In genomic region chr2:28067821-28068536, GRCm38 (mm10) we compare ENCODE assay signal across 10 mouse cellular contexts. TPM values are rescaled to one million over a fixed set of nuclear protein-coding genes. Genes with fewer than 3 reads are reported as not detected.
DNase-seq lines count a peak whose midpoint lies in the region; ATAC-seq and TF ChIP-seq lines count a peak whose summit lies in the region.
"Had no signal": no experiment of that assay in that cellular context is flagged by ENCODE, and none has a peak within 500 bp of the region (broad histone marks: within the 10 kb centered on the region; RNA-seq: fewer than 3 reads in every experiment).

No protein-coding gene starts in this region.

- peaks cover 75% of the 10 kb centered on the region for H3K4me1 ChIP-seq in G1E (ENCODE audit: insufficient read depth, low read depth, low read length)
- H3K4me1 ChIP-seq in limb, embryonic 15.5 days: peaks cover 14% of the 10 kb centered on the region; the same call in 1 of the 2 replicates

- H3K27ac ChIP-seq in limb, embryonic 15.5 days: peak overlapping the region; percentile 54
- H3K27ac ChIP-seq: embryonic facial prominence, embryonic 13.5 days had no signal

- peak overlapping the region; percentile 11; the same call in 1 of the 2 replicates for H3K4me3 ChIP-seq in G1E (ENCODE audit: low read depth, low read length)
- no peak overlapping the region for H3K4me3 ChIP-seq in limb, embryonic 15.5 days
- H3K4me3 ChIP-seq: embryonic facial prominence, embryonic 13.5 days had no signal

- no peaks in the 10 kb centered on the region for H3K27me3 ChIP-seq in G1E (ENCODE audit: insufficient read depth, low read length)
- no peaks in the 10 kb centered on the region for H3K27me3 ChIP-seq in limb, embryonic 15.5 days
- H3K27me3 ChIP-seq: embryonic facial prominence, embryonic 13.5 days had no signal

- H3K36me3 ChIP-seq in G1E (replicated peaks): no peaks in the 10 kb centered on the region
- no peaks in the 10 kb centered on the region for H3K36me3 ChIP-seq in limb, embryonic 15.5 days
- H3K36me3 ChIP-seq: embryonic facial prominence, embryonic 13.5 days had no signal

- ATAC-seq in G1E (ENCODE audit: extremely low read depth, insufficient number of reproducible peaks, low FRiP score, poor library complexity, severe bottlenecking): no peak
- ATAC-seq in limb, embryonic 15.5 days (ENCODE audit: insufficient number of reproducible peaks, low FRiP score, low TSS enrichment, low read depth): no peak
- ATAC-seq in monocyte, adult 5-6 weeks (replicated peaks; ENCODE audit: insufficient number of reproducible peaks, low FRiP score, low TSS enrichment, poor library complexity, severe bottlenecking): no peak

- WGBS in limb, embryonic 15.5 days: 79% methylated on average over 2 of the region's 2 CpGs

- peak; percentile 12 for DNase-seq in kidney, postnatal 10 days
- DNase-seq in kidney, adult 9 months: no peak
- DNase-seq in G1E (ENCODE audit: low spot score): no peak
- peak; percentile 38 for DNase-seq in cerebellum, adult 9-11 months
- no peak for DNase-seq in adrenal gland, adult 8-10 months
- DNase-seq in lung, postnatal 14 days: no peak

- no peak overlapping the region for H3K9ac ChIP-seq in limb, embryonic 15.5 days
- H3K9ac ChIP-seq: embryonic facial prominence, embryonic 13.5 days had no signal

- TF ChIP-seq CTCF in G1E (IDR thresholded peaks at IDR 0.05; ENCODE audit: low read depth, low read length): no peak

- H3K4me2 ChIP-seq in limb, embryonic 15.5 days: no peak overlapping the region
- H3K4me2 ChIP-seq: embryonic facial prominence, embryonic 13.5 days had no signal

- peaks cover 9% of the 10 kb centered on the region for H3K9me3 ChIP-seq in G1E (replicated peaks)
- no peaks in the 10 kb centered on the region for H3K9me3 ChIP-seq in limb, embryonic 15.5 days

RNA-seq across cellular contexts. Expression of gene Fcnb, which starts 16.7 kb away (rescaled TPM):
- total RNA-seq in G1E (2014; fragmentation: Nextera tagmentation) (not detected in 2 replicates), G1E (2017) (not detected in 2 replicates)
- not detected in 2 replicates for polyA plus RNA-seq in G1E (2012)
- 0.37 and 0.45 TPM in 2 replicates for polyA plus RNA-seq in limb, embryonic 15.5 days (2015; fragmentation: Nextera tagmentation; extraction: Ambion mirVana)
- total RNA-seq in adrenal gland, adult 8-10 months (2022): not detected
- total RNA-seq in monocyte, adult 5-6 weeks (2017): not detected in 3 replicates
- total RNA-seq: heart, postnatal 10 days had no signal
- polyA plus RNA-seq: embryonic facial prominence, embryonic 13.5 days had no signal

Comparison
In these comparisons a context has a peak if more than half of its experiments do, and no peak if none do; other contexts are left out.
1. DNase-seq: peak in kidney, postnatal 10 days (single experiment) and cerebellum, adult 9-11 months (single experiment); none in kidney, adult 9 months (single experiment), G1E (single experiment), adrenal gland, adult 8-10 months (single experiment) and lung, postnatal 14 days (single experiment).